Mouse (Mus musculus): ENCODE measurements around the gene Crim1. TPM values are rescaled to one million over a fixed set of nuclear protein-coding genes. Genes with fewer than 3 reads are reported as not detected.

Gene Crim1
- polyA plus RNA-seq, 1 experiment from 2014 or later, result 2.6 TPM

GRCm38 (mm10) chr17:78315659-78316058, 115.6 kb downstream of the Crim1 start:
- ATAC-seq (ENCODE audit: insufficient number of reproducible peaks, insufficient read depth, low FRiP score, low read depth), result no peak
- Histone ChIP-seq H3K9ac (ENCODE audit: low read length) (no peak overlapping the region), H3K36me3 (ENCODE audit: control insufficient read depth, insufficient read depth, low read length) (0 out of 2 replicates have a peak, but pooled peaks cover 4% of the 10 kb centered on the region), H3K9me3 (ENCODE audit: control insufficient read depth, low read length) (no peaks in the 10 kb centered on the region), H3K27ac (replicated peaks in 1 of 2; ENCODE audit: control insufficient read depth in 1 of 2, insufficient read depth in 1 of 2, low read depth in 2 of 2, low read length in 2 of 2) (no peak overlapping the region), H3K4me3 (ENCODE audit: control insufficient read depth in 1 of 2, insufficient read depth in 1 of 2, low read depth in 1 of 2, low read length in 2 of 2) (no peak overlapping the region), H3K4me2 (ENCODE audit: low read length) (no peak overlapping the region), H3K27me3 (ENCODE audit: control insufficient read depth, insufficient read depth, low read length) (no peaks in the 10 kb centered on the region), H3K4me1 (ENCODE audit: control insufficient read depth in 2 of 2, insufficient read depth in 2 of 2, low read length in 2 of 2) (peaks cover 1 to 4% of the 10 kb centered on the region in 2 experiments; a peak in 2 of 4 replicates)
- WGBS, result 90% methylated on average over 11 of the region's 11 CpGs

- no peak overlapping the region for H3K4me3 ChIP-seq (ENCODE audit: control insufficient read depth in 1 of 2, insufficient read depth in 1 of 2, low read depth in 1 of 2, low read length in 2 of 2)
- H3K4me2 ChIP-seq (ENCODE audit: low read length), result no peak overlapping the region
- 0 out of 2 replicates have a peak, but pooled peaks cover 4% of the 10 kb centered on the region for H3K36me3 ChIP-seq (ENCODE audit: control insufficient read depth, insufficient read depth, low read length)
- H3K9ac ChIP-seq (ENCODE audit: low read length), result no peak overlapping the region
- no peak overlapping the region for H3K27ac ChIP-seq (replicated peaks in 1 of 2; ENCODE audit: control insufficient read depth in 1 of 2, insufficient read depth in 1 of 2, low read depth in 2 of 2, low read length in 2 of 2)
- H3K9me3 ChIP-seq (ENCODE audit: control insufficient read depth, low read length), result no peaks in the 10 kb centered on the region
- H3K27me3 ChIP-seq (ENCODE audit: control insufficient read depth, insufficient read depth, low read length), result peaks cover 5% of the 10 kb centered on the region; the same call in 1 of the 2 replicates
- 82% methylated on average over 5 of the region's 5 CpGs for WGBS
- no peak for ATAC-seq (ENCODE audit: insufficient number of reproducible peaks, insufficient read depth, low FRiP score, low read depth)
- peaks cover 6 to 11% of the 10 kb centered on the region in 2 experiments for H3K4me1 ChIP-seq (ENCODE audit: control insufficient read depth in 2 of 2, insufficient read depth in 2 of 2, low read length in 2 of 2)
These were observed 117.3 kb downstream of the Crim1 start for GRCm38 (mm10) chr17:78317381-78317780.

DNA sequence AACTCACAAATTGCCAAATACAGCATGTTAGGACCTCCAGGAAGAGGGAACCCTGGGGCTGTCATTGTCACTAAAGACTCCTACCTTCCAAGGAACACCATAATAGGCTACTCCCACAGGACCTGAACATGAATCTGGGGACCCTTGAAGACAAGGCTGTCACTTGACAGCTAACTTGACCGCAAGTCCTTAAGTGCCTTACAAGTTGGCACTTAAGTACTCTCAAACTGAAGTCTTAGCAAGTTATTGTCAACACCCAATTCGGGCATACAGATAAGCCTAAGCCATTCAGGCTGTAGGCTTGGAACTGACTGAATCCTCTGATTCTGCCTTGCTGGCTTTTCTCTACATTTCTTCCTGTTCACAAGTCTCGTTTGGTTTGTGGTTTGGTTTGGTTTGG, 118.8 kb downstream of the Crim1 start:
- Histone ChIP-seq H3K4me3 (ENCODE audit: control insufficient read depth in 1 of 2, insufficient read depth in 1 of 2, low read depth in 1 of 2, low read length in 2 of 2) (no peak overlapping the region), H3K9ac (ENCODE audit: low read length) (no peak overlapping the region), H3K36me3 (ENCODE audit: control insufficient read depth, insufficient read depth, low read length) (0 out of 2 replicates have a peak, but pooled peaks cover 4% of the 10 kb centered on the region), H3K4me1 (ENCODE audit: control insufficient read depth in 2 of 2, insufficient read depth in 2 of 2, low read length in 2 of 2) (peaks cover 11 to 16% of the 10 kb centered on the region in 2 experiments), H3K9me3 (ENCODE audit: control insufficient read depth, low read length) (no peaks in the 10 kb centered on the region), H3K27ac (replicated peaks in 1 of 2; ENCODE audit: control insufficient read depth in 1 of 2, insufficient read depth in 1 of 2, low read depth in 2 of 2, low read length in 2 of 2) (no peak overlapping the region), H3K4me2 (ENCODE audit: low read length) (no peak overlapping the region), H3K27me3 (ENCODE audit: control insufficient read depth, insufficient read depth, low read length) (peaks cover 5% of the 10 kb centered on the region; the same call in 1 of the 2 replicates)
- 24% methylated on average over 3 of the region's 3 CpGs for WGBS
- ATAC-seq (ENCODE audit: insufficient number of reproducible peaks, insufficient read depth, low FRiP score, low read depth), result no peak

- H3K27me3 ChIP-seq (ENCODE audit: control insufficient read depth, insufficient read depth, low read length), result peaks cover 8% of the 10 kb centered on the region; the same call in 1 of the 2 replicates
- no peak for ATAC-seq (ENCODE audit: insufficient number of reproducible peaks, insufficient read depth, low FRiP score, low read depth)
- no peaks in the 10 kb centered on the region for H3K9me3 ChIP-seq (ENCODE audit: control insufficient read depth, low read length)
- no peaks in the 10 kb centered on the region for H3K36me3 ChIP-seq (ENCODE audit: control insufficient read depth, insufficient read depth, low read length)
- 65% methylated on average over 11 of the region's 11 CpGs for WGBS
- no peak overlapping the region for H3K4me2 ChIP-seq (ENCODE audit: low read length)
- no peak overlapping the region for H3K9ac ChIP-seq (ENCODE audit: low read length)
- no peak overlapping the region for H3K4me3 ChIP-seq (ENCODE audit: control insufficient read depth in 1 of 2, insufficient read depth in 1 of 2, low read depth in 1 of 2, low read length in 2 of 2)
- H3K4me1 ChIP-seq (ENCODE audit: control insufficient read depth in 2 of 2, insufficient read depth in 2 of 2, low read length in 2 of 2), result peaks cover 11 to 16% of the 10 kb centered on the region in 2 experiments
- no peak overlapping the region for H3K27ac ChIP-seq (replicated peaks in 1 of 2; ENCODE audit: control insufficient read depth in 1 of 2, insufficient read depth in 1 of 2, low read depth in 2 of 2, low read length in 2 of 2)
These were observed 121.3 kb downstream of the Crim1 start for GRCm38 (mm10) chr17:78321216-78321835.

DNA sequence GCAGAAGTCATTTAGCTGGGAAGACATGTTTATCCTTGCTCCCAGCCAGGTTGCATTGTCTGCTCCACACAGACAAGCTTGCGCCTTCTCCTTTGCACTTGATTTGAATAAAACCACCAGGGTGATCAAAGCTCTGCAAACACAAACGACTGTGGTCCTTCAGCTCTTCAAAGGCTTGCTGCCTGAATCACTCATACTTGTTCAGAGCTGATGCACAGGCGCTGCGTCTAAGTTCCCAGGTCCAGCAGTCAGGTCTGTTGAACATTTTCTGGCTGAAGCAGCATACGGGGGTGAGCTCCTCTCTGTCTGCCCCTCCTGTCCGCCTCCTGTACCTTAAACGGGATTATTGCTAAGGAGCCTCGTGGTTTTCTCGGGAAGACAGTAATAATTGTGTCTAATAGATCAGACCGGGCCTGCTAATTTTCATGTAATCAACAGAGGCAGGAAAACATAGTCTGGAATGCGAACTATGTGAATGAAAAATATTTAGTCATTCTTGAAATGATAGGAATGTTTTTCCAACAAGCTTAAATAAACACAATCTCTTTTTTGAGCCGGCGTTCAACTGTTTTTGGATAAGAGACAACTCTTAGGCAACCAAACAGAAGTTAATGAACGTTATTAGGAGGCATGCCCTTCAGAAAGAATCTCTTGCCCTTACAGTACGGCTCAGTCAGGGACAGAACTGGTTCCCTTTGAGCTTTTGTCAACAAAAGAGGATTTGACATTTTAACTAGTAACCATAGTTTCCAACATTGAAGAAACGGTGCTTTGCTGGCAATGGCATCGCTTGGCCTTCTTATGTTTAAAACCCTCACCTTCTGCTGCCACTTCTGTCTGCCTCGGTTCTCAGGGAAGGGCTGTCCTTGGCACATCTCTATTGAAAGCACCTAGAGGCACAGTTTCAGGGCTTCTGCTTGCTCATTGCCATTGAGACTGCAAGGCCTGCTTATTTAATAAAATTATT, 122.6 kb downstream of the Crim1 start:
- ATAC-seq (ENCODE audit: insufficient number of reproducible peaks, insufficient read depth, low FRiP score, low read depth), result no peak
- 32% methylated on average over 18 of the region's 18 CpGs for WGBS
- H3K36me3 ChIP-seq (ENCODE audit: control insufficient read depth, insufficient read depth, low read length), result no peaks in the 10 kb centered on the region

GRCm38 (mm10) chr17:78325761-78326332, 125.8 kb downstream of the Crim1 start:
- peaks cover 8% of the 10 kb centered on the region; the same call in 1 of the 2 replicates for H3K27me3 ChIP-seq (ENCODE audit: control insufficient read depth, insufficient read depth, low read length)
- ATAC-seq (ENCODE audit: insufficient number of reproducible peaks, insufficient read depth, low FRiP score, low read depth), result no peak

More for the DNA sequence above, 122.6 kb downstream of the Crim1 start:
- Histone ChIP-seq H3K4me3 (ENCODE audit: control insufficient read depth in 1 of 2, insufficient read depth in 1 of 2, low read depth in 1 of 2, low read length in 2 of 2) (no peak overlapping the region), H3K4me1 (ENCODE audit: control insufficient read depth in 2 of 2, insufficient read depth in 2 of 2, low read length in 2 of 2) (peaks cover 11 to 16% of the 10 kb centered on the region in 2 experiments), H3K27me3 (ENCODE audit: control insufficient read depth, insufficient read depth, low read length) (peaks cover 8% of the 10 kb centered on the region; the same call in 1 of the 2 replicates), H3K27ac (replicated peaks in 1 of 2; ENCODE audit: control insufficient read depth in 1 of 2, insufficient read depth in 1 of 2, low read depth in 2 of 2, low read length in 2 of 2) (peak overlapping the region; percentile 15 to 47; a peak in 2 of 4 replicates), H3K9me3 (ENCODE audit: control insufficient read depth, low read length) (no peaks in the 10 kb centered on the region), H3K4me2 (ENCODE audit: low read length) (no peak overlapping the region), H3K9ac (ENCODE audit: low read length) (no peak overlapping the region)

GRCm38 (mm10) chr17:78326381-78326780, 126.3 kb downstream of the Crim1 start:
- Histone ChIP-seq H3K4me2 (ENCODE audit: low read length) (no peak overlapping the region), H3K9ac (ENCODE audit: low read length) (no peak overlapping the region), H3K4me1 (ENCODE audit: control insufficient read depth in 2 of 2, insufficient read depth in 2 of 2, low read length in 2 of 2) (peaks cover 12 to 16% of the 10 kb centered on the region in 2 experiments; a peak in 3 of 4 replicates), H3K9me3 (ENCODE audit: control insufficient read depth, low read length) (no peaks in the 10 kb centered on the region), H3K36me3 (ENCODE audit: control insufficient read depth, insufficient read depth, low read length) (no peaks in the 10 kb centered on the region), H3K4me3 (ENCODE audit: control insufficient read depth in 1 of 2, insufficient read depth in 1 of 2, low read depth in 1 of 2, low read length in 2 of 2) (no peak overlapping the region), H3K27ac (replicated peaks in 1 of 2; ENCODE audit: control insufficient read depth in 1 of 2, insufficient read depth in 1 of 2, low read depth in 2 of 2, low read length in 2 of 2) (no peak overlapping the region), H3K27me3 (ENCODE audit: control insufficient read depth, insufficient read depth, low read length) (peaks cover 7% of the 10 kb centered on the region; the same call in 1 of the 2 replicates)
- 66% methylated on average over 2 of the region's 2 CpGs for WGBS
- ATAC-seq (ENCODE audit: insufficient number of reproducible peaks, insufficient read depth, low FRiP score, low read depth), result no peak

More at GRCm38 (mm10) chr17:78325761-78326332, 125.8 kb downstream of the Crim1 start:
- Histone ChIP-seq H3K36me3 (ENCODE audit: control insufficient read depth, insufficient read depth, low read length) (no peaks in the 10 kb centered on the region), H3K4me2 (ENCODE audit: low read length) (no peak overlapping the region), H3K9me3 (ENCODE audit: control insufficient read depth, low read length) (no peaks in the 10 kb centered on the region), H3K4me3 (ENCODE audit: control insufficient read depth in 1 of 2, insufficient read depth in 1 of 2, low read depth in 1 of 2, low read length in 2 of 2) (no peak overlapping the region), H3K4me1 (ENCODE audit: control insufficient read depth in 2 of 2, insufficient read depth in 2 of 2, low read length in 2 of 2) (peaks cover 13 to 16% of the 10 kb centered on the region in 2 experiments), H3K27ac (replicated peaks in 1 of 2; ENCODE audit: control insufficient read depth in 1 of 2, insufficient read depth in 1 of 2, low read depth in 2 of 2, low read length in 2 of 2) (no peak overlapping the region), H3K9ac (ENCODE audit: low read length) (no peak overlapping the region)
- 87% methylated on average over 7 of the region's 7 CpGs for WGBS
